8 mouse cellular contexts compared by ENCODE assay signal in genomic region chr5:134099496-134100211, GRCm38 (mm10). TPM values are rescaled to one million over a fixed set of nuclear protein-coding genes. Genes with fewer than 3 reads are reported as not detected.
A peak's percentile ranks its signal among the peaks of the same experiment; 100 is the strongest.
DNase-seq lines count a peak whose midpoint lies in the region; ATAC-seq and TF ChIP-seq lines count a peak whose summit lies in the region.

Gene Castor2 (plus strand): TSS chr5:134099711.

- peak within 1 kb of the TSS; percentile 95 for H3K9ac ChIP-seq in heart, embryonic 13.5 days
- peak within 1 kb of the TSS; percentile 89 for H3K9ac ChIP-seq in kidney, postnatal 0 days (ENCODE audit: low read depth, low read length)
- peak within 1 kb of the TSS; percentile 69 for H3K9ac ChIP-seq in liver, adult 2 months (ENCODE audit: low read depth, low read length)

- peak within 1 kb of the TSS; percentile 62 for H3ac ChIP-seq in C2C12 (ENCODE audit: control insufficient read depth, insufficient read length, low read depth)

- TF ChIP-seq POLR2A in liver, adult 2 months (IDR thresholded peaks at IDR 0.05; ENCODE audit: extremely low read depth, insufficient read depth, low read length), result peak; percentile 31; the same call in 1 of the 2 replicates

- no peaks in the 10 kb centered on the region for H3K79me3 ChIP-seq in C2C12 (ENCODE audit: low read depth)

- no peak for TF ChIP-seq CTCF in C2C12 (IDR thresholded peaks at IDR 0.05; ENCODE audit: control insufficient read depth, insufficient read depth, insufficient read length)
- TF ChIP-seq CTCF in kidney, postnatal 0 days (IDR thresholded peaks at IDR 0.05; ENCODE audit: low read depth), result no peak
- TF ChIP-seq CTCF in liver, adult 2 months (IDR thresholded peaks at IDR 0.05; ENCODE audit: low read depth, low read length), result no peak

- DNase-seq in brain, adult 2 months (ENCODE audit: low read depth, low spot score), result peak; percentile 97
- peak; percentile 86 for DNase-seq in fibroblast of lung, adult 2 months (ENCODE audit: low read depth)
- peak; percentile 94 for DNase-seq in kidney, postnatal 0 days (ENCODE audit: low spot score)
- DNase-seq in liver, adult 2 months (ENCODE audit: extremely low read depth, low read depth, low spot score), result peak; percentile 79
- peak; percentile 87 to 88 for DNase-seq in spleen, postnatal 36 days (ENCODE audit: low spot score in 2 of 2)

- no peaks in the 10 kb centered on the region for H3K27me3 ChIP-seq in C2C12 (ENCODE audit: control insufficient read depth, insufficient read depth, insufficient read length)
- H3K27me3 ChIP-seq in heart, embryonic 13.5 days (replicated peaks), result no peaks in the 10 kb centered on the region
- no peaks in the 10 kb centered on the region for H3K27me3 ChIP-seq in kidney, postnatal 0 days (ENCODE audit: insufficient read depth, low read length)
- H3K27me3 ChIP-seq in liver, adult 2 months (ENCODE audit: control insufficient read depth, insufficient read depth, low read length), result no peaks in the 10 kb centered on the region

- ATAC-seq in heart, embryonic 13.5 days (ENCODE audit: extremely low read depth, insufficient number of reproducible peaks, low FRiP score, low TSS enrichment), result peak; percentile 76
- peak; percentile 80 for ATAC-seq in kidney, postnatal 0 days (replicated peaks; ENCODE audit: low FRiP score, low read depth)
- ATAC-seq in monocyte, adult 5-6 weeks (replicated peaks; ENCODE audit: insufficient number of reproducible peaks, low FRiP score, low TSS enrichment, poor library complexity, severe bottlenecking), result peak; percentile 75

- H3K4me2 ChIP-seq in heart, embryonic 13.5 days, result peak within 1 kb of the TSS; percentile 93
- peak within 1 kb of the TSS; percentile 95 for H3K4me2 ChIP-seq in kidney, postnatal 0 days (ENCODE audit: low read length)

- no peaks in the 10 kb centered on the region for H3K79me2 ChIP-seq in C2C12 (ENCODE audit: control insufficient read depth, insufficient read depth)
- H3K79me2 ChIP-seq in liver, adult 2 months (ENCODE audit: control insufficient read depth, insufficient read depth, low read length), result no peaks in the 10 kb centered on the region

- H3K4me3 ChIP-seq in C2C12 (ENCODE audit: insufficient read depth, poor library complexity, severe bottlenecking), result peak within 1 kb of the TSS; percentile 48
- H3K4me3 ChIP-seq in heart, embryonic 13.5 days, result peak within 1 kb of the TSS; percentile 86
- H3K4me3 ChIP-seq in kidney, postnatal 0 days (replicated peaks; ENCODE audit: low read depth, low read length), result peak within 1 kb of the TSS; percentile 86
- peak within 1 kb of the TSS; percentile 66 for H3K4me3 ChIP-seq in liver, adult 2 months (ENCODE audit: insufficient read depth, low read depth, low read length)

- H3K36me3 ChIP-seq in C2C12 (ENCODE audit: control insufficient read depth, insufficient read depth), result no peaks in the 10 kb centered on the region
- H3K36me3 ChIP-seq in heart, embryonic 13.5 days, result no peaks in the 10 kb centered on the region
- H3K36me3 ChIP-seq in kidney, postnatal 0 days (ENCODE audit: insufficient read depth, low read length), result no peaks in the 10 kb centered on the region
- H3K36me3 ChIP-seq in liver, adult 2 months (ENCODE audit: control insufficient read depth, insufficient read depth, low read length), result no peaks in the 10 kb centered on the region

- H3K9me3 ChIP-seq in heart, embryonic 13.5 days, result no peaks in the 10 kb centered on the region
- no peaks in the 10 kb centered on the region for H3K9me3 ChIP-seq in kidney, postnatal 0 days (replicated peaks; ENCODE audit: low read length)

- peaks cover 43% of the 10 kb centered on the region for H3K4me1 ChIP-seq in heart, embryonic 13.5 days
- no peaks in the 10 kb centered on the region; the same call in 1 of the 2 replicates for H3K4me1 ChIP-seq in kidney, postnatal 0 days (replicated peaks; ENCODE audit: insufficient read depth, low read length)
- H3K4me1 ChIP-seq in liver, adult 2 months (ENCODE audit: control insufficient read depth, insufficient read depth, low read length), result peaks cover 5% of the 10 kb centered on the region; the same call in 1 of the 2 replicates

- under 1% methylated on average over 54 of the region's 58 CpGs for WGBS in heart, embryonic 13.5 days
- under 1% methylated on average over 48 of the region's 58 CpGs for WGBS in kidney, postnatal 0 days
- 0% methylated on average over 53 of the region's 58 CpGs for WGBS in liver, adult 2 months

- peak within 1 kb of the TSS; percentile 72 for H3K27ac ChIP-seq in heart, embryonic 13.5 days (replicated peaks)
- peak within 1 kb of the TSS; percentile 85 for H3K27ac ChIP-seq in kidney, postnatal 0 days
- H3K27ac ChIP-seq in liver, adult 2 months (replicated peaks; ENCODE audit: insufficient read depth, low read depth, low read length), result peak within 1 kb of the TSS; percentile 20

TF ChIP-seq in C2C12, 6 proteins besides CTCF, POLR2A, EP300 and RAD21:
- TF ChIP-seq MYOD1 (IDR thresholded peaks at IDR 0.05; ENCODE audit: control insufficient read depth, insufficient read length, low read depth), result peak; percentile 33
- no peak for TF ChIP-seq USF1 (IDR thresholded peaks at IDR 0.05; ENCODE audit: low read depth)
- TF ChIP-seq MAX (IDR thresholded peaks at IDR 0.05), result no peak

RNA-seq across cellular contexts. Expression of gene Castor2, which starts in this region (rescaled TPM):
- polyA plus RNA-seq in C2C12 (2012; fragmentation: generic; extraction: Trizol), result 3.0 TPM
- 5.3 and 6.4 TPM in 2 replicates for polyA plus RNA-seq in heart, embryonic 13.5 days (2015; fragmentation: Nextera tagmentation; extraction: Ambion mirVana)
- polyA plus RNA-seq in kidney, postnatal 0 days (2015; fragmentation: Nextera tagmentation; extraction: Ambion mirVana), result 13.0 and 15.8 TPM in 2 replicates
- 0.28 and 0.40 TPM in 2 replicates for total RNA-seq in liver, adult 2 months (2014; rRNA removed)
- 0.81 and 0.97 TPM in 2 replicates for polyA plus RNA-seq in liver, adult 2 months (2012; rRNA removed)
- total RNA-seq in monocyte, adult 5-6 weeks (2017), result 0.75 to 2.1 TPM (median 0.86 TPM) in 3 replicates

Comparison
In these comparisons a context has a peak if more than half of its experiments do, and no peak if none do; other contexts are left out.
1. Peak in every context shown above with its lines: DNase-seq, ATAC-seq, H3K4me3 ChIP-seq and H3K27ac ChIP-seq.
2. Peak in DNase-seq, H3K4me3 ChIP-seq, H3K27ac ChIP-seq and H3K9ac ChIP-seq in liver, adult 2 months; RNA of the gene not detected or under 1 TPM.
3. H3K27ac ChIP-seq: peak in every context shown above with its lines; median percentile 85 in kidney, postnatal 0 days; 72 in heart, embryonic 13.5 days; 20 in liver, adult 2 months.